Mouse (Mus musculus) inflammation-experienced regulatory T-cells, adult 6 months (primary cell): ENCODE data around the gene Sfmbt1. TPM values are rescaled to one million over a fixed set of nuclear protein-coding genes. Genes with fewer than 3 reads are reported as not detected.

ENCODE experiments used
- ATAC-seq: one replicate; pipeline ENCODE4 v1.8.0; 2017
- polyA plus RNA-seq, 3 experiments: library from polyadenylated mRNA; unstranded; fragments of 100-300 nt; shearing (Covaris generic); gene quantifications; one replicate each; pipeline ENCODE4 v1.2.1; 2017

Gene Sfmbt1
- polyA plus RNA-seq, 3 experiments from 2014 or later = 7.1 to 9.9 (median 9.4) TPM

GRCm38 (mm10) chr14:30826174-30827140 is 111.8 kb downstream of the Sfmbt1 start:
- ATAC-seq = peak; percentile 16

GRCm38 (mm10) chr14:30827480-30827879 is 112.8 kb downstream of the Sfmbt1 start:
- no peak for ATAC-seq

GRCm38 (mm10) chr14:30828077-30828476 is 113.4 kb downstream of the Sfmbt1 start:
- no peak for ATAC-seq

- no peak for ATAC-seq
Observed at GRCm38 (mm10) chr14:30828635-30829460, 114.2 kb downstream of the Sfmbt1 start.

- ATAC-seq = no peak
Observed at GRCm38 (mm10) chr14:30837416-30837996, 122.9 kb downstream of the Sfmbt1 start.

- ATAC-seq = no peak
Observed at GRCm38 (mm10) chr14:30843701-30844100, 129.1 kb downstream of the Sfmbt1 start.

- ATAC-seq = no peak
Observed at GRCm38 (mm10) chr14:30850504-30850903, 135.9 kb downstream of the Sfmbt1 start.

GRCm38 (mm10) chr14:30852325-30852724 is 137.7 kb downstream of the Sfmbt1 start:
- no peak for ATAC-seq

GRCm38 (mm10) chr14:30855316-30855715 is 140.7 kb downstream of the Sfmbt1 start:
- ATAC-seq = no peak

GRCm38 (mm10) chr14:30856885-30857507 is 142.3 kb downstream of the Sfmbt1 start:
- ATAC-seq = no peak

- no peak for ATAC-seq
Observed at GRCm38 (mm10) chr14:30857990-30858389, 143.3 kb downstream of the Sfmbt1 start.

- ATAC-seq = no peak
Observed at GRCm38 (mm10) chr14:30861421-30862125, 146.9 kb downstream of the Sfmbt1 start.

GRCm38 (mm10) chr14:30862368-30862767 is 147.7 kb downstream of the Sfmbt1 start:
- no peak for ATAC-seq

- ATAC-seq = no peak
Observed at GRCm38 (mm10) chr14:30865311-30865710, 150.7 kb downstream of the Sfmbt1 start.

GRCm38 (mm10) chr14:30867042-30867441 is 152.4 kb downstream of the Sfmbt1 start:
- no peak for ATAC-seq

GRCm38 (mm10) chr14:30868826-30869225 is 154.2 kb downstream of the Sfmbt1 start:
- ATAC-seq = no peak

GRCm38 (mm10) chr14:30869391-30869801 is 154.7 kb downstream of the Sfmbt1 start:
- ATAC-seq = no peak

- no peak for ATAC-seq
Observed at GRCm38 (mm10) chr14:30870206-30871147, 155.8 kb downstream of the Sfmbt1 start.
